Mouse (Mus musculus) liver, embryonic 15.5 days (tissue): ENCODE measurements around the gene Ninj2. TPM values are rescaled to one million over a fixed set of nuclear protein-coding genes. Genes with fewer than 3 reads are reported as not detected.
A peak's percentile ranks its signal among the peaks of the same experiment; 100 is the strongest.
"Not testable (repeated sequence)": the region's sequence is repeated elsewhere in the genome, so short reads cannot be mapped to it uniquely, and the experiment has no call there.

Source experiments
- ATAC-seq: fragments of 200-750 bp; cut with Nextera tagmentation; 2 replicates; pipeline ENCODE4 v1.8.0; 2017; ENCODE audit warnings: moderate number of reproducible peaks, mild to moderate bottlenecking, moderate library complexity; ENCODE audit not compliant: insufficient read depth
- H3K27ac ChIP-seq: fragments of 300-500 bp; sonication (generic); replicated peaks from 2 replicates; pipeline ENCODE4 v1.5.1; 2015; ENCODE audit warnings: mild to moderate bottlenecking, inconsistent platforms
- H3K27me3 ChIP-seq: fragments of 300-500 bp; sonication (generic); 2 replicates; pipeline ENCODE4 v1.6.1; 2015; ENCODE audit warnings: mild to moderate bottlenecking, inconsistent platforms
- H3K36me3 ChIP-seq: fragments of 300-500 bp; sonication (generic); replicated peaks from 2 replicates; pipeline ENCODE4 v1.6.1; 2015; ENCODE audit warnings: moderate library complexity, mild to moderate bottlenecking, inconsistent platforms
- H3K4me1 ChIP-seq: fragments of 300-500 bp; sonication (generic); replicated peaks from 2 replicates; pipeline ENCODE4 v1.6.1; 2015; ENCODE audit warnings: inconsistent platforms
- H3K4me2 ChIP-seq: fragments of 300-500 bp; sonication (generic); 2 replicates; pipeline ENCODE4 v1.6.1; 2015; ENCODE audit warnings: moderate library complexity, mild to moderate bottlenecking, inconsistent platforms
- H3K4me3 ChIP-seq: fragments of 300-500 bp; sonication (generic); replicated peaks from 2 replicates; pipeline ENCODE4 v1.5.1; 2015; ENCODE audit warnings: mild to moderate bottlenecking, inconsistent platforms
- H3K9ac ChIP-seq: fragments of 300-500 bp; sonication (generic); 2 replicates; pipeline ENCODE4 v1.6.1; 2015; ENCODE audit warnings: moderate library complexity, mild to moderate bottlenecking, inconsistent platforms
- H3K9me3 ChIP-seq: fragments of 300-500 bp; sonication (generic); replicated peaks from 2 replicates; pipeline ENCODE4 v1.6.1; 2016; ENCODE audit warnings: inconsistent platforms
- WGBS: fragments of 180-500 bp; shearing (Covaris S2); methylation state at CpG from one replicate; pipeline ENCODE4 v1.1.7; 2015; ENCODE audit warnings: mixed read lengths; ENCODE audit not compliant: insufficient replicate concordance; 5-methylcytosine and 5-hydroxymethylcytosine counted together
- polyA plus RNA-seq: library from polyadenylated mRNA; unstranded; fragments of >200 nt; fragmentation: Nextera tagmentation; extraction: Ambion mirVana; gene quantifications from 2 replicates; pipeline ENCODE4 v1.2.1, GENCODE M21; 2015

Ninj2 gene
- polyA plus RNA-seq, 1 experiment from 2014 or later: 0.10 TPM

GRCm38 (mm10) chr6:120076619-120077450 is 16.3 kb upstream of the Ninj2 start:
- Histone ChIP-seq H3K4me1 (peaks cover 15% of the 10 kb centered on the region), H3K4me2 (peak overlapping the region; percentile 21; the same call in 1 of the 2 replicates), H3K9me3 (no peaks in the 10 kb centered on the region), H3K27me3 (no peaks in the 10 kb centered on the region), H3K4me3 (no peak overlapping the region), H3K27ac (peak overlapping the region; percentile 60), H3K9ac (no peak overlapping the region), H3K36me3 (no peaks in the 10 kb centered on the region)
- WGBS: 53% methylated on average over 6 of the region's 6 CpGs
- peak; percentile 52 for ATAC-seq

DNA sequence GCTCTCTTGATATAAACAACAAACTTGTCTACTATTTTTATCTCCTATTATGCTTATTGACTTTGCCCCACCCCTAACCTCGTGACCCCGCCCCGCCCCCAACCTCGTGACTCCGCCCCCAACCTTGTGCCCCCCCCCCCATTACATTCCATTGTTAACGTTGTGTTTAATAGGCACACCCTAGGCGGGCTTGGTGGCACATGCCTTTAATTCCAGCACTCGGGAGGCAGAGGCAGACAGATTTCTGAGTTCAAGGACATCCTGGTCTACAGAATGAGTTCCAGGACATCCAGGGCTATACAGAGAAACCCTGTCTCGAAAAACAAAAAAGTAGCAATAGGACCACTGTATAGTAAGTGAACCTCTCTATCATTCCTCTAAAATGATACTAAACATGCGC is 13.6 kb upstream of the Ninj2 start:
- Histone ChIP-seq H3K27ac (no peak overlapping the region), H3K4me3 (no peak overlapping the region), H3K4me2 (no peak overlapping the region), H3K36me3 (no peaks in the 10 kb centered on the region), H3K9me3 (no peaks in the 10 kb centered on the region), H3K4me1 (peaks cover 21% of the 10 kb centered on the region), H3K9ac (no peak overlapping the region), H3K27me3 (no peaks in the 10 kb centered on the region)
- no peak for ATAC-seq
- 64% methylated on average over 10 of the region's 10 CpGs for WGBS

DNA sequence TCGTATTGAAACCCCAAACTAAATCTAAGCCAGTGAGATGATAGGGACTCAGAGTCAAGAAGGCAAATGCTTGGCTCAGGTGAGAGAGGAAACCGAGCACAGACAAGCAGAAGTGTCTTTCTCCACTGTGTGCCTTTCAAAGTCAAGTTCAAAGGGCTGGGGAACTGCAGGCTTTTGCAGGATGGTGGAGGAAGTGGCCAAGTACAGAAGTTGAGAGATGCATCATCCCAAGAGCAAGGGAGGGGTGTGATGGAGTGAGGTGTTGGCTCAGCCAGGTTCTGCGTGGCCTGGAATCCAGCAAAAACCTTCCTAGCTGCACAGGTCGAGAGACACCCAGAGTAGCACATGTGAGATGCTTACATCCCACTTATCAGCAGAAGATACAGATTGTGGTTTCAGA is 11.6 kb upstream of the Ninj2 start:
- H3K27me3 ChIP-seq: no peaks in the 10 kb centered on the region
- ATAC-seq: no peak
- 49% methylated on average over 4 of the region's 4 CpGs for WGBS
- no peak overlapping the region for H3K27ac ChIP-seq
- H3K4me2 ChIP-seq: no peak overlapping the region
- H3K4me1 ChIP-seq: peaks cover 18% of the 10 kb centered on the region
- H3K9me3 ChIP-seq: no peaks in the 10 kb centered on the region
- H3K4me3 ChIP-seq: no peak overlapping the region
- H3K36me3 ChIP-seq: no peaks in the 10 kb centered on the region
- no peak overlapping the region for H3K9ac ChIP-seq

DNA sequence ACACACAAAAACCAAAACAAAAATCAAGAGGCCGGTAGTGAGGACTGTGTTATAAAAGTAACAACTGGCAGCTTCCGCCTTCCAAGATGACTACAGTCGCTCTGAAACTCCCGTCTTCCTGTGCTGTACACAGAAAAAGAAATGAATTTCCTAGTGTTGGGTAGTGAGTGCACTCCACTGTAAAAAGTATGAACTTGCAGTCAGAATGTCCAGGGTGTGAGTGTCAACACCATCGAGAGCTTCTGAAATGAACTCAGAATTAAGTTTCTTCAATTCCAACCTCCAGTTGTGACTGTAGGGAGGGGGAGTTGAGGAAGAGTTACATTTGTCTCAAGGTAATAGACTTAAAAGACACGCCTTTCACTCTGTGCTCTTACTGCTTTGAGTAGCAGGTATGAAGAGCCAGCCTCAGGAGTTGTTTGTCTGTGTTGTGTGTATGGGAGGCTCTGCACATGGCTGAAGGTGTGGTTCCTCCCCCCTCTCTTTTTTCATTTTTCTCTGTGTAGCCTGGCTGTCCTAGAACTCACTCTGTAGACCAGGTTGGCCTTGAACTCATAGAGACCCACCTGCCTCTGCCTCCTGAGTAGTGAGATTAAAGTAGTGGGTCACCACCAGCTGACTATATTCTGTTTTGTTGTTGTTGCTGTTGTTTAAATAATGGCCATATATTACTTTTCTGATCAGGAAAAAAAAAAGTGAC is 10.7 kb upstream of the Ninj2 start:
- no peak for ATAC-seq
- Histone ChIP-seq H3K9me3 (no peaks in the 10 kb centered on the region), H3K4me1 (peaks cover 9% of the 10 kb centered on the region; the same call in 1 of the 2 replicates), H3K27ac (no peak overlapping the region), H3K36me3 (no peaks in the 10 kb centered on the region), H3K4me3 (no peak overlapping the region), H3K4me2 (no peak overlapping the region), H3K27me3 (no peaks in the 10 kb centered on the region), H3K9ac (no peak overlapping the region)
- 69% methylated on average over 6 of the region's 6 CpGs for WGBS

DNA sequence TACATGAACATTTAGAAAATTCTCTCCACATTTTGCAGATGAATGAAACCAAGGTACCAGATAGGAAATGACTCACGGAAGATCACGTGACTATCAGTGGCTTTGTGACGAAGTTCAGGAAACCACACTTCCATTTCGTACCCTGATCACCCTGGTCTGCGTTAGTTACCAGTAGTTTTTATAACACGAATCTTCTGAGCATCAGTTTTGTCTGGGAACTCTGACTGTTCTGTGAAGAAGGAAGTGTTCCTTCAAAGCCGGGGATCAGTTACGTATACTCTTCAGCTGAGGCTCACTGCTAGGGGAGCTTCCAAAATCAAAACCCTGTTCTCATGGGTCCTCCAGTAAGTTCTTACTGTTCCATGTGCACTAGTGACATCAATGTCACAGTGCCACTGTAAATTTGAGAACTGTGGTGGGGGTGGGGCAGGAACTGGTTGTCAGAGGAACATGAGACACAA is 10.2 kb upstream of the Ninj2 start:
- H3K9ac ChIP-seq: no peak overlapping the region
- WGBS: 22% methylated on average over 8 of the region's 8 CpGs
- H3K36me3 ChIP-seq: no peaks in the 10 kb centered on the region
- H3K27ac ChIP-seq: no peak overlapping the region
- no peak overlapping the region for H3K4me3 ChIP-seq
- no peaks in the 10 kb centered on the region for H3K9me3 ChIP-seq
- no peak for ATAC-seq
- peaks cover 9% of the 10 kb centered on the region; the same call in 1 of the 2 replicates for H3K4me1 ChIP-seq
- no peak overlapping the region for H3K4me2 ChIP-seq
- no peaks in the 10 kb centered on the region for H3K27me3 ChIP-seq

GRCm38 (mm10) chr6:120083442-120083841 is 9.7 kb upstream of the Ninj2 start:
- 40% methylated on average over 6 of the region's 6 CpGs for WGBS
- Histone ChIP-seq H3K36me3 (no peaks in the 10 kb centered on the region), H3K27ac (no peak overlapping the region)

GRCm38 (mm10) chr6:120084983-120085382 is 8.2 kb upstream of the Ninj2 start:
- WGBS: 79% methylated on average over 2 of the region's 2 CpGs
- peaks cover 9% of the 10 kb centered on the region; the same call in 1 of the 2 replicates for H3K4me1 ChIP-seq
- no peaks in the 10 kb centered on the region for H3K27me3 ChIP-seq
- H3K4me2 ChIP-seq: no peak overlapping the region
- no peak for ATAC-seq
- H3K9me3 ChIP-seq: no peaks in the 10 kb centered on the region
- H3K4me3 ChIP-seq: no peak overlapping the region
- H3K9ac ChIP-seq: no peak overlapping the region
- H3K36me3 ChIP-seq: no peaks in the 10 kb centered on the region
- no peak overlapping the region for H3K27ac ChIP-seq

More at GRCm38 (mm10) chr6:120083442-120083841, 9.7 kb upstream of the Ninj2 start:
- Histone ChIP-seq H3K27me3 (no peaks in the 10 kb centered on the region), H3K9ac (no peak overlapping the region), H3K4me2 (no peak overlapping the region), H3K4me1 (peaks cover 9% of the 10 kb centered on the region; the same call in 1 of the 2 replicates), H3K9me3 (no peaks in the 10 kb centered on the region), H3K4me3 (no peak overlapping the region)
- ATAC-seq: no peak

GRCm38 (mm10) chr6:120085832-120086231 is 7.3 kb upstream of the Ninj2 start:
- Histone ChIP-seq H3K27ac (no peak overlapping the region), H3K4me2 (no peak overlapping the region), H3K9me3 (no peaks in the 10 kb centered on the region), H3K4me3 (no peak overlapping the region), H3K27me3 (no peaks in the 10 kb centered on the region), H3K9ac (no peak overlapping the region), H3K4me1 (peaks cover 9% of the 10 kb centered on the region; the same call in 1 of the 2 replicates), H3K36me3 (no peaks in the 10 kb centered on the region)
- ATAC-seq: no peak
- 59% methylated on average over 3 of the region's 3 CpGs for WGBS

- ATAC-seq, H3K4me3 ChIP-seq: not testable (repeated sequence)
- 83% methylated on average over 8 of the region's 8 CpGs for WGBS
These were observed 6.1 kb upstream of the Ninj2 start for GRCm38 (mm10) chr6:120087041-120087440.

DNA sequence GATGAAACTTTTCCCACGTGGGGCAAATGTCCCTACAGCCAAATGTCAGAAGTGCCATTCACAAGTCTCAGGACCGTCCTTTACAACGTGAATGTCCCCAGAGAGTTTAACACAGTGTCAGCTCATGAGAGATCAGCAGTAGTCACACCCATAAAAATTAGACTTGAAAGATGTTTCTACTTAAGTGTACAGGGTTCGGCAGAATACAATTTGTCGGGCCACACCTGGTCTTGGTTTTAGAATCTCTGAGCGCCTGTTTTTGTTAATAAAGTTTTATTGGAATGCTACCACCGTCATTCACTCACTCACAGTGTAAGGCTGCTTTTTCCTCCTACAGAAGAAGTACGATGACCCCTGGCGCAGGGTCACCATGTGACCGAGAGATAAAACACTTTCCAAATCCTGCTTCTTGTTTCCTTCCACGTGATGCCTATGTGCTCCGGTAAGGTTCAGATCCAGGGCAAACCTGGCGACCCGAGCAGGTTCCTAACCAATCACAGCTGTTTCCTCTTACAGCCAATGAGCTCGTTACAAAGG is 2.4 kb upstream of the Ninj2 start:
- WGBS: 47% methylated on average over 15 of the region's 15 CpGs
- Histone ChIP-seq H3K27ac (no peak overlapping the region), H3K27me3 (no peaks in the 10 kb centered on the region), H3K9ac (no peak overlapping the region), H3K36me3 (no peaks in the 10 kb centered on the region), H3K4me1 (no peaks in the 10 kb centered on the region), H3K4me3 (no peak overlapping the region), H3K4me2 (no peak overlapping the region), H3K9me3 (no peaks in the 10 kb centered on the region)
- no peak for ATAC-seq

More at GRCm38 (mm10) chr6:120087041-120087440, 6.1 kb upstream of the Ninj2 start:
- H3K27ac ChIP-seq, H3K36me3 ChIP-seq, H3K9ac ChIP-seq, H3K27me3 ChIP-seq, H3K4me1 ChIP-seq, H3K9me3 ChIP-seq, H3K4me2 ChIP-seq: not testable (repeated sequence)

DNA sequence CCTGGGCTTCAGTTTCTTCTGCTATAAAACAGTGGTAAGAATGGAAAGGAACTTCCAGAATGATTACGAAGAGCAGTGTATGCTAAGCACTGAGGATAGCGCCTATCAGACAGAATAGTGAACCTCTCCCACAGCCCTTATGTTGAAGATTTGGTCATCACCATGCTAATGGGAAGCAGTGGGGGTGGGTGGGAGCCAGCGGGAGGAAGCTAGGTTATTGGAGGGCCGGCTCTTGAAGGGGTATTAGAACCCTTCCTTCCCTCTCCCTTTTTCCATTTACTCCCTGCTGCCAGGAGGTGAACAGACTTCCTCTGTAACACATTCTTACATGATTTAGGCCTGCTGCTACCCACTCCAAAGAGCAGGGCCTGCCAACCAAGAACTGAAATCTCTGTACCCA is 1.2 kb upstream of the Ninj2 start:
- H3K4me1 ChIP-seq: no peaks in the 10 kb centered on the region
- no peak for ATAC-seq
- H3K9ac ChIP-seq: no peak overlapping the region
- H3K36me3 ChIP-seq: no peaks in the 10 kb centered on the region
- 62% methylated on average over 4 of the region's 4 CpGs for WGBS
- no peaks in the 10 kb centered on the region for H3K27me3 ChIP-seq
- no peak overlapping the region for H3K4me2 ChIP-seq
- H3K27ac ChIP-seq: no peak overlapping the region
- H3K4me3 ChIP-seq: no peak overlapping the region
- H3K9me3 ChIP-seq: no peaks in the 10 kb centered on the region
